Mouse (Mus musculus) urinary bladder, postnatal 10 days (tissue): ENCODE measurements at regions not wholly inside any gene's neighbourhood (a gene's known extent, or its start where the extent isn't known, plus 50 kb on each side); places are given as distances from the start of the nearest gene placed in this dataset.

Experiments used
- DNase-seq: peaks from one replicate; pipeline ENCODE4 v3.0.0; 2022; ENCODE audit warnings: low spot score

- DNase-seq: no peak
These were observed 207.8 kb upstream of the Gm11042 start for GRCm38 (mm10) chr12:74523988-74524387.

GRCm38 (mm10) chr12:74518032-74518431, 201.8 kb upstream of the Gm11042 start:
- DNase-seq: no peak

GRCm38 (mm10) chr12:74516527-74516926, 200.3 kb upstream of the Gm11042 start:
- no peak for DNase-seq

- DNase-seq: no peak
These were observed 186.6 kb upstream of the Gm11042 start for GRCm38 (mm10) chr12:74502791-74503190.

GRCm38 (mm10) chr12:74477619-74478018, 161.4 kb upstream of the Gm11042 start:
- DNase-seq: no peak

DNA sequence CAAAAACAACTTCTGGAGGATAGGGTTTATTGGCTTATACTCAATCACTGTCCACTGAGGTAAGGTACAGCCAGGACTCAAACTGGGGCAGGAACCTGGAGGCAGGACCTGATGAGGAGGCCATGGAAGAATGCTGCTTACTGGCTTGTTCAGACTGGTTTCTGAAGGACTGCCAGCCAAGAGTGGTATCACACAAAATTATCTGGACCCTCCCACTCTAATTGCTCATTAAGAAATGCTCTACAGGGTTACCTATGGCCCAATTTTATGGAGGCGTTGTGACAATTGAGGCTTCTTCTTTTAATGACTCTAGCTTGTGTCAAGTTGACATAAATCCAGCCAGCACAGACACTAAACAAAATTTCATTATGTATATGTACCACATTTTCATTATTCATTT, 158.5 kb upstream of the Gm11042 start:
- DNase-seq: no peak

DNA sequence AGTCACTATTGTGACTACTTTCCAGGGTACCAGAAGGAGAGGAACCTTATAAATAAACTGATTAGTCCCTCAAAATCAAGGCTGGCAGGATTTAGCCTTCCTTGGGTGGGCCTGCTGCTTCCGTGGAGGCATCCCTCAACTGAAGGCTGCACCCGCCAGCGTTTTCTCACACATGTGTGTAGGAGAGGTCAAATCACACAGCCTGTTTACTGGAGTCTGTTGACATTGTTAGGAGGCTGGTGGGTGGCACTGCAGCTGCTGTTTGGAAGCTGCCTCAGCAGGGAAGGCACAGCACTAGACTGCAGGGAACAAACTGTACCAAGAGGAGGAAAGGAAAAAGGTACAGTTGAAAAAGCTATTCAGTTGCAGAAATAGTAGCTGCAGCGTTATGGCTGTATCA, 142.3 kb upstream of the Gm11042 start:
- DNase-seq: no peak

GRCm38 (mm10) chr12:74452375-74453090, 136.3 kb upstream of the Gm11042 start:
- DNase-seq: no peak

GRCm38 (mm10) chr12:74448248-74448647, 132.1 kb upstream of the Gm11042 start:
- no peak for DNase-seq

DNA sequence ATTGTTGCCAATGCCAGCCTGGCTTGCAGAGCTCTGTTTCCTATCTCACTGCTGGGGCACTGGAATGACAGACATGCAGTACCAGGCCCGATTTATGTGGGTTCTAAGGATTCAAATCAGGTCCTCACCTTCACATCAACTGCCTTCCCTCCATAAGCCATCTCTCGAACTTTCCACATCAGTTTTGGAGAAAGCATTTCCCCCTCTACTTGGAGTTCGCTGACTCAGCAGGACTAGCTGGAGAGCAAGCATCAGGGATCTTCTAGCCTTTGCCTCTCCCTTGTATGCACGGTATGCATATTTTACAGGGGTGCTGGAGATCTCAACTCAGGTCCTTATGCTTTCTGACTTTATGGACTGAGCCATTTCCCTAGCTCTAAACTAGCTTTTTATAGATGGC, 118.7 kb upstream of the Gm11042 start:
- DNase-seq: no peak

DNA sequence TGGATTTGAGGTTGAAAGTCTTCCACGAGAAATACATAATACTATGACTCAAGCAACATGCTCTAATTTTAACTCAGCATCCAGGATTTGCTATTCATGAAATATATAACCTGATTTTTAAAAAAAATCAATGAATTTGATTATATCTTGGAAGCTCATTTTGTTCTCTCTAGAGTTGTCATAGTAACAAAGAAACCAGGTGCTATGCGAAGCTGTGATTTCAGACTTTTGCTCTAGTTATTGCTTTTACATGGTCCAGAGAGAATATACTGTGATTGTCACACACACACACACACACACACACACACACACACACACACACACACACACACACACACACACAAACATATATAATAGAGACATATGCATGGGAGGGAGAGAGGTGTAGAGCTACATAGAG, 98.5 kb upstream of the Gm11042 start:
- DNase-seq: no peak

GRCm38 (mm10) chr12:74410511-74410910, 94.3 kb upstream of the Gm11042 start:
- no peak for DNase-seq

- no peak for DNase-seq
These were observed 91.4 kb upstream of the Gm11042 start for GRCm38 (mm10) chr12:74407591-74408095.

- no peak for DNase-seq
These were observed 73.6 kb upstream of the Gm11042 start for GRCm38 (mm10) chr12:74389811-74390210.
